Mouse (Mus musculus): ENCODE data around the gene Cd300lg. TPM values are rescaled to one million over a fixed set of nuclear protein-coding genes. Genes with fewer than 3 reads are reported as not detected.

Gene Cd300lg
- not detected in 2 replicates for polyA plus RNA-seq (2012)

- Histone ChIP-seq H3K27me3 (ENCODE audit: control insufficient read depth) (peaks cover 5% of the 10 kb centered on the region), H3K9me3 (ENCODE audit: control insufficient read depth, low read length) (peaks cover 9% of the 10 kb centered on the region), H3K4me1 (ENCODE audit: control insufficient read depth) (no peaks in the 10 kb centered on the region), H3K36me3 (ENCODE audit: control insufficient read depth) (no peaks in the 10 kb centered on the region), H3K4me3 (replicated peaks) (no peak within 1 kb of the TSS)
- TF ChIP-seq GATA1 (IDR thresholded peaks at IDR 0.05; ENCODE audit: low read length) (no peak), TAL1 (IDR thresholded peaks at IDR 0.05; ENCODE audit: low read length) (no peak)
These were observed at the start of gene Cd300lg for GRCm38 (mm10) chr11:102041350-102041949. Gene Cd300lg, plus strand, starts transcription at chr11:102041509.

GRCm38 (mm10) chr11:101991813-101992212 is 49.5 kb upstream of the Cd300lg start:
- Histone ChIP-seq H3K36me3 (ENCODE audit: control insufficient read depth) (no peaks in the 10 kb centered on the region), H3K27me3 (ENCODE audit: control insufficient read depth) (peaks cover 19% of the 10 kb centered on the region)

GRCm38 (mm10) chr11:101992411-101992810 is 48.9 kb upstream of the Cd300lg start:
- TF ChIP-seq GATA1 (IDR thresholded peaks at IDR 0.05; ENCODE audit: low read length) (no peak), TAL1 (IDR thresholded peaks at IDR 0.05; ENCODE audit: low read length) (no peak)
- peaks cover 37% of the 10 kb centered on the region for H3K4me1 ChIP-seq (ENCODE audit: control insufficient read depth)
- H3K36me3 ChIP-seq (ENCODE audit: control insufficient read depth): no peaks in the 10 kb centered on the region
- H3K27me3 ChIP-seq (ENCODE audit: control insufficient read depth): peaks cover 13% of the 10 kb centered on the region
- no peak overlapping the region for H3K4me3 ChIP-seq (replicated peaks)
- H3K9me3 ChIP-seq (ENCODE audit: control insufficient read depth, low read length): no peaks in the 10 kb centered on the region

More at GRCm38 (mm10) chr11:101991813-101992212, 49.5 kb upstream of the Cd300lg start:
- TF ChIP-seq GATA1 (IDR thresholded peaks at IDR 0.05; ENCODE audit: low read length): no peak
- no peak for TF ChIP-seq TAL1 (IDR thresholded peaks at IDR 0.05; ENCODE audit: low read length)
- Histone ChIP-seq H3K4me1 (ENCODE audit: control insufficient read depth) (peaks cover 34% of the 10 kb centered on the region), H3K9me3 (ENCODE audit: control insufficient read depth, low read length) (no peaks in the 10 kb centered on the region), H3K4me3 (replicated peaks) (no peak overlapping the region)

GRCm38 (mm10) chr11:101994100-101994499 is 47.2 kb upstream of the Cd300lg start:
- H3K4me1 ChIP-seq (ENCODE audit: control insufficient read depth): peaks cover 43% of the 10 kb centered on the region
- peak; percentile 59; the same call in 2 of the 3 replicates for TF ChIP-seq TAL1 (IDR thresholded peaks at IDR 0.05; ENCODE audit: low read length)
- TF ChIP-seq GATA1 (IDR thresholded peaks at IDR 0.05; ENCODE audit: low read length): peak; percentile 50; the same call in 1 of the 2 replicates
- no peaks in the 10 kb centered on the region for H3K36me3 ChIP-seq (ENCODE audit: control insufficient read depth)
- H3K9me3 ChIP-seq (ENCODE audit: control insufficient read depth, low read length): no peaks in the 10 kb centered on the region
- no peaks in the 10 kb centered on the region; the same call in 1 of the 2 replicates for H3K27me3 ChIP-seq (ENCODE audit: control insufficient read depth)
- peak overlapping the region; percentile 42 for H3K4me3 ChIP-seq (replicated peaks)

GRCm38 (mm10) chr11:101995938-101996337 is 45.4 kb upstream of the Cd300lg start:
- H3K4me1 ChIP-seq (ENCODE audit: control insufficient read depth): peaks cover 43% of the 10 kb centered on the region
- no peak overlapping the region for H3K4me3 ChIP-seq (replicated peaks)
- TF ChIP-seq TAL1 (IDR thresholded peaks at IDR 0.05; ENCODE audit: low read length): no peak
- no peak for TF ChIP-seq GATA1 (IDR thresholded peaks at IDR 0.05; ENCODE audit: low read length)
- H3K36me3 ChIP-seq (ENCODE audit: control insufficient read depth): no peaks in the 10 kb centered on the region
- no peaks in the 10 kb centered on the region for H3K9me3 ChIP-seq (ENCODE audit: control insufficient read depth, low read length)
- H3K27me3 ChIP-seq (ENCODE audit: control insufficient read depth): no peaks in the 10 kb centered on the region

GRCm38 (mm10) chr11:101998258-101998657 is 43.1 kb upstream of the Cd300lg start:
- Histone ChIP-seq H3K4me3 (replicated peaks) (no peak overlapping the region), H3K36me3 (ENCODE audit: control insufficient read depth) (no peaks in the 10 kb centered on the region), H3K9me3 (ENCODE audit: control insufficient read depth, low read length) (no peaks in the 10 kb centered on the region), H3K4me1 (ENCODE audit: control insufficient read depth) (peaks cover 32% of the 10 kb centered on the region), H3K27me3 (ENCODE audit: control insufficient read depth) (no peaks in the 10 kb centered on the region)
- TF ChIP-seq TAL1 (IDR thresholded peaks at IDR 0.05; ENCODE audit: low read length) (no peak), GATA1 (IDR thresholded peaks at IDR 0.05; ENCODE audit: low read length) (no peak)

GRCm38 (mm10) chr11:101999466-101999865 is 41.8 kb upstream of the Cd300lg start:
- Histone ChIP-seq H3K9me3 (ENCODE audit: control insufficient read depth, low read length) (peaks cover 2% of the 10 kb centered on the region), H3K4me1 (ENCODE audit: control insufficient read depth) (peaks cover 21% of the 10 kb centered on the region), H3K36me3 (ENCODE audit: control insufficient read depth) (no peaks in the 10 kb centered on the region), H3K27me3 (ENCODE audit: control insufficient read depth) (no peaks in the 10 kb centered on the region), H3K4me3 (replicated peaks) (no peak overlapping the region)
- TF ChIP-seq GATA1 (IDR thresholded peaks at IDR 0.05; ENCODE audit: low read length) (no peak), TAL1 (IDR thresholded peaks at IDR 0.05; ENCODE audit: low read length) (no peak)

GRCm38 (mm10) chr11:102004251-102004650 is 37.1 kb upstream of the Cd300lg start:
- Histone ChIP-seq H3K9me3 (ENCODE audit: control insufficient read depth, low read length) (peaks cover 2% of the 10 kb centered on the region), H3K4me3 (replicated peaks) (no peak overlapping the region), H3K4me1 (ENCODE audit: control insufficient read depth) (peaks cover 2% of the 10 kb centered on the region; the same call in 1 of the 2 replicates), H3K36me3 (ENCODE audit: control insufficient read depth) (no peaks in the 10 kb centered on the region), H3K27me3 (ENCODE audit: control insufficient read depth) (no peaks in the 10 kb centered on the region; the same call in 1 of the 2 replicates)
- TF ChIP-seq GATA1 (IDR thresholded peaks at IDR 0.05; ENCODE audit: low read length): no peak
- TF ChIP-seq TAL1 (IDR thresholded peaks at IDR 0.05; ENCODE audit: low read length): no peak

- Histone ChIP-seq H3K27me3 (ENCODE audit: control insufficient read depth) (no peaks in the 10 kb centered on the region; the same call in 1 of the 2 replicates), H3K36me3 (ENCODE audit: control insufficient read depth) (no peaks in the 10 kb centered on the region), H3K4me3 (replicated peaks) (no peak overlapping the region), H3K4me1 (ENCODE audit: control insufficient read depth) (peaks cover 2% of the 10 kb centered on the region; the same call in 1 of the 2 replicates), H3K9me3 (ENCODE audit: control insufficient read depth, low read length) (peaks cover 2% of the 10 kb centered on the region)
- TF ChIP-seq GATA1 (IDR thresholded peaks at IDR 0.05; ENCODE audit: low read length): no peak
- TF ChIP-seq TAL1 (IDR thresholded peaks at IDR 0.05; ENCODE audit: low read length): no peak
These were observed 35.0 kb upstream of the Cd300lg start for GRCm38 (mm10) chr11:102006271-102006670.
